Mouse (Mus musculus) embryonic facial prominence, embryonic 11.5 days (tissue): ENCODE measurements around the gene Cyb561. TPM values are rescaled to one million over a fixed set of nuclear protein-coding genes. Genes with fewer than 3 reads are reported as not detected.

Experiments used
- ATAC-seq: fragments of 200-750 bp; cut with Nextera tagmentation; replicated peaks from 2 replicates; pipeline ENCODE4 v1.8.0; 2017; ENCODE audit warnings: low read depth; ENCODE audit not compliant: insufficient number of reproducible peaks, low FRiP score, low TSS enrichment
- DNase-seq: peaks from one replicate; pipeline ENCODE4 v3.0.0-alpha.2; 2015; ENCODE audit warnings: low spot score
- H3K27ac ChIP-seq: fragments of 300-500 bp; sonication (generic); replicated peaks from 2 replicates; pipeline ENCODE4 v1.5.1; 2014; ENCODE audit warnings: mild to moderate bottlenecking, low read depth, low read length, control low read depth
- H3K27me3 ChIP-seq: fragments of 300-500 bp; sonication (generic); 2 replicates; pipeline ENCODE4 v1.6.1; 2014; ENCODE audit warnings: mild to moderate bottlenecking, low read length, moderate library complexity, mixed read lengths; ENCODE audit not compliant: control insufficient read depth, insufficient read depth
- H3K36me3 ChIP-seq: fragments of 300-500 bp; sonication (generic); replicated peaks from 2 replicates; pipeline ENCODE4 v1.6.1; 2014; ENCODE audit warnings: low read depth, mild to moderate bottlenecking, low read length, moderate library complexity, mixed read lengths; ENCODE audit not compliant: control insufficient read depth, insufficient read depth
- H3K4me1 ChIP-seq: fragments of 300-500 bp; sonication (generic); 2 replicates; pipeline ENCODE4 v1.6.1; 2014; ENCODE audit warnings: low read length, mixed read lengths; ENCODE audit not compliant: control insufficient read depth, insufficient read depth
- H3K4me2 ChIP-seq: fragments of 300-500 bp; sonication (generic); 2 replicates; pipeline ENCODE4 v1.6.1; 2014; ENCODE audit warnings: low read depth, mild to moderate bottlenecking, control low read depth, low read length, moderate library complexity
- H3K4me3 ChIP-seq: fragments of 300-500 bp; sonication (generic); 2 replicates; pipeline ENCODE4 v1.5.1; 2014; ENCODE audit warnings: low read depth, low read length, control low read depth
- H3K9ac ChIP-seq: fragments of 300-500 bp; sonication (generic); replicated peaks from 2 replicates; pipeline ENCODE4 v1.6.1; 2014; ENCODE audit warnings: mild to moderate bottlenecking, control low read depth, low read length
- H3K9me3 ChIP-seq: fragments of 300-500 bp; sonication (generic); replicated peaks from 2 replicates; pipeline ENCODE4 v1.6.1; 2016; ENCODE audit warnings: mild to moderate bottlenecking, low read length, inconsistent platforms, mixed read lengths; ENCODE audit not compliant: control insufficient read depth
- WGBS: fragments of 180-500 bp; shearing (Covaris S2); extraction: QIAGEN DNeasy Blood & Tissue Kit; methylation state at CpG from one replicate; pipeline ENCODE4 v1.1.7; 2014; 5-methylcytosine and 5-hydroxymethylcytosine counted together
- polyA plus RNA-seq: library from polyadenylated mRNA; unstranded; fragments of >200 nt; fragmentation: Nextera tagmentation; extraction: Ambion mirVana; gene quantifications from 2 replicates; pipeline ENCODE4 v1.2.1, GENCODE M21; 2014

Cyb561 gene
- polyA plus RNA-seq, 1 experiment from 2014 or later = 9.9 TPM

- WGBS = 33% methylated on average over 3 of the region's 3 CpGs
- no peaks in the 10 kb centered on the region for H3K4me1 ChIP-seq
- DNase-seq = peak; percentile 14
- no peak for ATAC-seq
- no peak overlapping the region for H3K4me3 ChIP-seq
- H3K9me3 ChIP-seq = no peaks in the 10 kb centered on the region
- H3K27me3 ChIP-seq = no peaks in the 10 kb centered on the region
- H3K4me2 ChIP-seq = no peak overlapping the region
- H3K9ac ChIP-seq = no peak overlapping the region
- H3K36me3 ChIP-seq = no peaks in the 10 kb centered on the region
- no peak overlapping the region for H3K27ac ChIP-seq
Observed at GRCm38 (mm10) chr11:105951601-105952044, 1.5 kb downstream of the Cyb561 start.

- Histone ChIP-seq H3K9me3 (no peaks in the 10 kb centered on the region), H3K27ac (no peak overlapping the region), H3K4me3 (no peak overlapping the region), H3K27me3 (no peaks in the 10 kb centered on the region), H3K4me2 (no peak overlapping the region), H3K4me1 (no peaks in the 10 kb centered on the region), H3K9ac (no peak overlapping the region), H3K36me3 (no peaks in the 10 kb centered on the region)
- 68% methylated on average over 4 of the region's 4 CpGs for whole genome bisulfite sequencing
- ATAC-seq (no peak), DNase-seq (no peak)
Observed at GRCm38 (mm10) chr11:105950519-105950918, 2.6 kb downstream of the Cyb561 start.

- Histone ChIP-seq H3K27ac (no peak overlapping the region), H3K9me3 (no peaks in the 10 kb centered on the region), H3K36me3 (no peaks in the 10 kb centered on the region), H3K4me3 (no peak overlapping the region), H3K27me3 (peaks cover 8% of the 10 kb centered on the region), H3K4me1 (no peaks in the 10 kb centered on the region), H3K4me2 (no peak overlapping the region), H3K9ac (no peak overlapping the region)
- DNase-seq = no peak
- no peak for ATAC-seq
- 69% methylated on average over 2 of the region's 2 CpGs for WGBS
Observed at GRCm38 (mm10) chr11:105948255-105948654, 4.9 kb downstream of the Cyb561 start.

- peaks cover 8% of the 10 kb centered on the region for H3K27me3 ChIP-seq
- H3K4me3 ChIP-seq = no peak overlapping the region
- no peak overlapping the region for H3K9ac ChIP-seq
- H3K4me2 ChIP-seq = no peak overlapping the region
- WGBS = 44% methylated on average over 11 of the region's 11 CpGs
- H3K9me3 ChIP-seq = no peaks in the 10 kb centered on the region
- ATAC-seq (no peak), DNase-seq (peak; percentile 60)
- no peaks in the 10 kb centered on the region for H3K4me1 ChIP-seq
- H3K36me3 ChIP-seq = no peaks in the 10 kb centered on the region
- H3K27ac ChIP-seq = no peak overlapping the region
Observed at GRCm38 (mm10) chr11:105946694-105947154, 6.4 kb downstream of the Cyb561 start.

GRCm38 (mm10) chr11:105944770-105945672, 8.1 kb downstream of the Cyb561 start:
- no peak overlapping the region for H3K9ac ChIP-seq

GRCm38 (mm10) chr11:105944126-105944621, 9.0 kb downstream of the Cyb561 start:
- Histone ChIP-seq H3K36me3 (no peaks in the 10 kb centered on the region), H3K9ac (peak overlapping the region; percentile 62), H3K4me2 (peak overlapping the region; percentile 97), H3K4me3 (peak overlapping the region; percentile 68), H3K9me3 (no peaks in the 10 kb centered on the region), H3K27me3 (peaks cover 8% of the 10 kb centered on the region), H3K4me1 (no peaks in the 10 kb centered on the region), H3K27ac (no peak overlapping the region)
- peak; percentile 72 for DNase-seq
- under 1% methylated on average over 56 of the region's 59 CpGs for WGBS
- peak; percentile 40 for ATAC-seq

More at GRCm38 (mm10) chr11:105944770-105945672, 8.1 kb downstream of the Cyb561 start:
- peak overlapping the region; percentile 68 for H3K4me3 ChIP-seq
- no peaks in the 10 kb centered on the region for H3K4me1 ChIP-seq
- peaks cover 8% of the 10 kb centered on the region for H3K27me3 ChIP-seq
- DNase-seq (no peak), ATAC-seq (no peak)
- H3K9me3 ChIP-seq = no peaks in the 10 kb centered on the region
- H3K4me2 ChIP-seq = no peak overlapping the region; the same call in 1 of the 2 replicates
- H3K27ac ChIP-seq = no peak overlapping the region
- no peaks in the 10 kb centered on the region for H3K36me3 ChIP-seq
- 82% methylated on average over 16 of the region's 16 CpGs for WGBS

GRCm38 (mm10) chr11:105943133-105944102, 9.7 kb downstream of the Cyb561 start:
- Histone ChIP-seq H3K36me3 (no peaks in the 10 kb centered on the region), H3K4me3 (peak overlapping the region; percentile 68), H3K9ac (peak overlapping the region; percentile 62), H3K27ac (no peak overlapping the region), H3K4me2 (peak overlapping the region; percentile 97), H3K9me3 (no peaks in the 10 kb centered on the region), H3K4me1 (no peaks in the 10 kb centered on the region), H3K27me3 (peaks cover 8% of the 10 kb centered on the region)
- ATAC-seq = peak; percentile 24; the same call in 1 of the 2 replicates
- 6% methylated on average over 46 of the region's 47 CpGs for WGBS
- DNase-seq = peak; percentile 30
